Mouse (Mus musculus) CD4-positive, CD25-positive, alpha-beta regulatory T cell, adult 9 weeks (primary cell): Measurements from ENCODE around the gene Grem2. TPM values are rescaled to one million over a fixed set of nuclear protein-coding genes. Genes with fewer than 3 reads are reported as not detected.

Experiments
- polyA plus RNA-seq: library from polyadenylated mRNA; unstranded; fragments of 100-300 nt; shearing (Covaris generic); gene quantifications from one replicate; pipeline ENCODE4 v1.2.1, GENCODE M21; 2017

Gene Grem2
- not detected for polyA plus RNA-seq

DNA sequence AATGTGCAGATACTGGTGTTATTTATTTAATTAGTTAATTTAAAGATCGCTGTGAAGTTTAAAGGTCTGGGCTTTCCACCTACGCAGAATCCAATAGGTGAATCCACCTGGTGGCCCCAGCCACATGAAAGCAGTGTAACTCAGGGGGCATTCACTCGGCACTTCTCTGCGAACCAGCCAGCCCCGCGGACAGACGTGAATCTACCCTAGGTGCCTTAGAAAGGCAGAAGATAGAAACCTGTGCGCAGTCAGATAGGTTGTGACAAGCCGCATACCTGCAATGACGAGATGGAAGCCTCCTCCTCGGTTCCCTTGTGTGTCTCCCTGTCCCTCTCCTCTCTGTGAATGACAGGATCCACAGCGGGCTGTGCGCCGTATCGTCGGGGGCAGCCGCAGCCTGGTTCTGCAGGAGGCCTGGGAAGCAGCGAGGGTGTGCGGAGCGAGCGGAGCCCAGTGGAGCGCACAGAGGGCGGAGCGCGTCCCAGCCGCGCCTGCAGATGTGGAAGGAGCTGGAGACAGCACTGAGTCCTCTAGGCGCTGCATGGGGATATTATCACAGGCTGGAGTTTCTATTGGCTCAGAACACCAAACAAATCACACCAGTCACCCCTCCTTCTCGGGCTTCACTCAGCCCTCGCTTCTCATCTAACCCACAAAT is at the start of gene Grem2:
Grem2 (minus strand) TSS at position 522 of the 658 bp plus-strand sequence.

